Mouse (Mus musculus): ENCODE data around the gene Cyb561a3. TPM values are rescaled to one million over a fixed set of nuclear protein-coding genes. Genes with fewer than 3 reads are reported as not detected.

Gene Cyb561a3
- polyA plus RNA-seq, 2 experiments from 2014 or later: 33.9 to 39.6 TPM

DNA sequence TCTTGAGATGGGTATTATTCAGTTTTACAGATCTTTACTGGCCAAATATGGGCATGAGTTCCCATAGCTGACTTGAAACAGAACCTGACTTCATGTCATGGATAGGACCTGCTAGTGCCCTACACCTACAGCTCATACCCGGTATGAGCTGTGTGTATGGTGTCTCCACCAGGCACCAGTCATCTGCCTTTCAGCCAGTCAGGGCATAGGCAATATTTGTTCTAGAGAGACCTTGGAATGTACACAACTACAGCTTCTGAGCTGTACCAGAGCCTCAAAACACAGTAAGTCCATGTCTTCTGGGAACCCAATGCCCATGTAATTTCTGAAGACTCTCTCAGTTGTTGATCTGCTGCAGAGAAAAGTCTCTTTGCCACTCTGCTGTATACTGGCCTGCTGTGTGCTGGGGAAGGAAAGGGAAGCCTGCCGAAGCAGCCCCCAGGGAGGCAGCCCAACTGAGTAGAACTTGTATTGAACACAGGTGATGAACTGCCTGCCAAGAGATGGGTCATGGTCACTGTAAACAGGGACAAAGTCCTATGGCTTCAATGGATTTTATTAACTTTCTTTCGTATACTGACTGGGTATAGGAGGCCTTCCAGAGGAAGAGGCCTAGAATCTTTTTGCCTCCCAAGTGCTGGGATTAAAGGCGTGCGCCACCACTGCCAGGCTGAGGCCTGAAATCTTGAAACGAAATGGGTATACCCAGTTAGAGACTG is 14.8 kb downstream of the Cyb561a3 start:
- no peak for ATAC-seq

- ATAC-seq: no peak
Measured at GRCm38 (mm10) chr19:10598188-10598587, 21.2 kb downstream of the Cyb561a3 start.

DNA sequence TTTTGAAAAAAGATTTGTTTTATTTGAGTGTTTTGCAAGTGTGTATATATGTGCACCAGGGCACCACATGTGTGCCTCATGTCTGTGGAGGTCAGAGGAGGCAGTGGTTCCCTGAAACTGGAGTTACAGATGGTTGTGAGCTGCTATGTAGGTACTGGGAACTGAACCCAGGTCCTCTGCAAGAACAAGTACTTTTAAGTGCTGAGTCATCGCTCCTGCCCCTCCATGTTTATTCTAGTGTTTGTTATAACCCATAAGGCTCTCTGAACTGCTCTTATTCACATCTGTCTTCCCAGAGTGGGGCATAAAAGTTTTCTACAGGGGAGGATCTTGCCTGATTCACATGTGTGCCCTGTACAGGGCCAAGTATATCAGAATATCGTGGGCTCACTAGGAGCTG is 22.7 kb downstream of the Cyb561a3 start:
- no peak for ATAC-seq

- no peak for ATAC-seq
Measured at GRCm38 (mm10) chr19:10602247-10602769, 25.3 kb downstream of the Cyb561a3 start.

DNA sequence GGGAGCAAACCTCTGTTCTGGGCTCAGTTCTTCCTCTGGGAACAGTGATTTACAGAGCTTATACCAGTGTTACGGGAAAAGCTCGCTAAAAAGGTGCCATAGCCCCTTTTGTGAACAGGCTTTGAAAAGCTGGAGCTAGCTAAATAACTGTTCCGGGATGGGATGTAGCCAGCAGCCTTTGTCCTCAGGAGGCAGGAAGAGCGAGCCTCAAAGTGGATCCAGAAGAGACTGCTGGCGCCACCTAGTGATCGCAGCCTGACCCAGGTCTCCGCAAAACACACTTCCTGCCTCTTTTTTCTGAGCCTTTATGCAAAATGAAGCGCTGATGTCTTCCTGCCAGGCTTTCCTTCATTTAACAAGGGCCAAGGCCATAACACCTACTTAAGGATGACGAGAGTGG is 25.8 kb downstream of the Cyb561a3 start:
- peak; percentile 57 for ATAC-seq

DNA sequence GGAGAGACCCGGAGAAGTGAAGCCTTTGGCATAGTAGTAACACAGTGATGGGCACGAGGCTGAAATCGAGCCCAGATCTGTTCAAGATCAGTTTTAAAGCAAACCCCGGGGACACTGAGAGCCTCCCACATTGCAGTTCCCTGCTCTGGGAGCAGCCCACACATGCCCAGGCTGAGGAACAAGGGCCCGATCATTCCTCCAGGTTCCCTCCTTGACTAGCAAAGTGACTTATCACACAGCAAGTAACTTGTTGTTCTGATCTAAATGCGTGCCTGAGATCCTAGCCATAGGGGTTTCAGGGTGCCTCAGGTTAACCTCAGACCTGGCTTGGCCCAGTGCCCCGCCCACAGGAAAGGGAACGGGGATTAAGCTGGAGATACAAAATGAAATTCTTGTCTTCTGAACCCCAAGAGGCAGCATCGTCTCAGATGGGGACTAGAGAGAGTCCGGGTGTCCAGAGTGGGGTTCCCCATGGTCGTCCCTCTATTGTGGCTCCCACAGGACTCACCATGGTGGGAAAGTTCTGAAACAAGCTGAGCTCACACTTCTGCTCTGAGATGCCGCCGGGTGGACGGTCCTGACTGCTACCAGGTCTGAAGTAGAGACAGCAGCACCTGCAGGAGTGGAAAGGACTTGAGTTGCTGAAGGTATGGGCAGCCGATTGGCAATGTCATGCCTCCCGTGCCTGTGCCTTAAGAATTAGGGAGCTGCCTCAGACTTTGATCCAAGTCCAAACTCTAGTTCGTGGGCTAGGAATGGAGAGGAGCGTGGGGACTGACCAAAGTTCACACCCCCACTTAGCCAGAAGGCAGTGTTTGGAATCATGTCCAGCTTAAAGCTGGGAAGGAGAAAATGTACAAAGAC is 26.9 kb downstream of the Cyb561a3 start:
- no peak for ATAC-seq

- ATAC-seq: no peak
Measured at GRCm38 (mm10) chr19:10604534-10604933, 27.6 kb downstream of the Cyb561a3 start.

DNA sequence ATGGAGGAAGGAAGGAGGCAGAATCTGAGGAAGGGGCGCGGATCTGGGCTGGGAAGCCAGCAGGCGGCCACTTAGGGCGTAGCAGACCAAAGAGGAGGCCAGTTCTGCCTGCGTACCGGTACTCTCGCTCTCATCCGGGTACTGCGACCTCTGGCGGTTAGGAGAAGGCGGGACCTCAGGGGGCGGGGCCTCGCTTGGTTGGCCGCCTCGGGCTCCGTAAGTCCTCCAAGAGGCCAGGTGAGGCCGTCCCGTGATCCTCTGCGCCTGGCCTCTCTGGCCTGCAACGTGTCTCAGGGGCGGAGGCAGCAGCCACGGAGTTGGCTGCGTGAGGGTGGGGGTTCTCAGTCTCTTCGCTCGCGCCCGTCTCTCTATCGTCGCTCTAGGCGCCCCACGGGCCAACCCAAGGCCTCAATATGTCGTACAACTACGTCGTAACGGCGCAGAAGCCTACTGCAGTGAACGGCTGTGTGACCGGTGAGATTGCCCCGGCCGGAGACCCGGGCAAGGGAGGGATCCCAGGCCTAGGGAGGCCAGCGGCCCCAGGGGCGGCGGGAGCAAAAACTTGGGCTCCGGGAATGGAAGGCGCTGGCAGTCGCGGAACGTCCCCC is 28.4 kb downstream of the Cyb561a3 start, which contains the start of the genes Ddb1 and Tkfc:
TSS of gene Ddb1 (plus strand) at position 35 of the 608 bp plus-strand sequence.
TSS of gene Tkfc (minus strand) at position 362 of the 608 bp plus-strand sequence.
- ATAC-seq: peak; percentile 94

- ATAC-seq: no peak
Measured at GRCm38 (mm10) chr19:10605901-10606622, 29.1 kb downstream of the Cyb561a3 start.

GRCm38 (mm10) chr19:10608573-10609240 is 31.7 kb downstream of the Cyb561a3 start:
- no peak for ATAC-seq

- ATAC-seq: no peak
Measured at GRCm38 (mm10) chr19:10634106-10634871, 57.3 kb downstream of the Cyb561a3 start, which contains the start of gene Vwce. Gene Vwce (plus strand): TSS chr19:10634213.

- ATAC-seq: no peak
Measured at GRCm38 (mm10) chr19:10634872-10635318, 57.9 kb downstream of the Cyb561a3 start.

- ATAC-seq: no peak
Measured at GRCm38 (mm10) chr19:10637840-10638239, 60.9 kb downstream of the Cyb561a3 start.

- ATAC-seq: no peak
Measured at GRCm38 (mm10) chr19:10640080-10640479, 63.1 kb downstream of the Cyb561a3 start.

- ATAC-seq: no peak
Measured at GRCm38 (mm10) chr19:10640589-10641378, 63.8 kb downstream of the Cyb561a3 start.

Measured in activated CD4-positive, CD25-positive, alpha-beta regulatory T cell, adult 4 months (primary cell).